Mouse (Mus musculus) midbrain, embryonic 16.5 days (tissue): ENCODE measurements around the gene Mphosph6. TPM values are rescaled to one million over a fixed set of nuclear protein-coding genes. Genes with fewer than 3 reads are reported as not detected.

Experiments used
- ATAC-seq: fragments of 200-750 bp; cut with Nextera tagmentation; 2 replicates; pipeline ENCODE4 v1.8.0; 2017; ENCODE audit warnings: moderate TSS enrichment
- H3K27ac ChIP-seq: fragments of 300-500 bp; sonication (generic); 2 replicates; pipeline ENCODE4 v1.5.1; 2014; ENCODE audit warnings: mild to moderate bottlenecking, low read length, mixed read lengths
- H3K27me3 ChIP-seq: fragments of 300-500 bp; sonication (generic); 2 replicates; pipeline ENCODE4 v1.6.1; 2014; ENCODE audit warnings: low read depth, low read length, mixed read lengths; ENCODE audit not compliant: control insufficient read depth, insufficient read depth
- H3K36me3 ChIP-seq: fragments of 300-500 bp; sonication (generic); 2 replicates; pipeline ENCODE4 v1.6.1; 2014; ENCODE audit warnings: mild to moderate bottlenecking, low read length, moderate library complexity, mixed read lengths; ENCODE audit not compliant: control insufficient read depth, insufficient read depth
- H3K4me1 ChIP-seq: fragments of 300-500 bp; sonication (generic); 2 replicates; pipeline ENCODE4 v1.6.1; 2014; ENCODE audit warnings: mild to moderate bottlenecking, low read length, mixed read lengths; ENCODE audit not compliant: control insufficient read depth, insufficient read depth
- H3K4me2 ChIP-seq: fragments of 300-500 bp; sonication (generic); 2 replicates; pipeline ENCODE4 v1.6.1; 2014; ENCODE audit warnings: mild to moderate bottlenecking, low read length, mixed read lengths
- H3K4me3 ChIP-seq: fragments of 300-500 bp; sonication (generic); 2 replicates; pipeline ENCODE4 v1.5.1; 2014; ENCODE audit warnings: low read depth, mild to moderate bottlenecking, low read length, moderate library complexity, mixed read lengths
- H3K9ac ChIP-seq: fragments of 300-500 bp; sonication (generic); 2 replicates; pipeline ENCODE4 v1.6.1; 2014; ENCODE audit warnings: low read depth, low read length, mixed read lengths
- H3K9me3 ChIP-seq: fragments of 300-500 bp; sonication (generic); replicated peaks from 2 replicates; pipeline ENCODE4 v1.6.1; 2014; ENCODE audit warnings: mild to moderate bottlenecking, low read length, mixed read lengths; ENCODE audit not compliant: control insufficient read depth, poor library complexity, severe bottlenecking
- WGBS: fragments of 180-500 bp; shearing (Covaris S2); extraction: QIAGEN DNeasy Blood & Tissue Kit; methylation state at CpG from one replicate; pipeline ENCODE4 v1.1.7; 2014; 5-methylcytosine and 5-hydroxymethylcytosine counted together
- polyA plus RNA-seq: library from polyadenylated mRNA; unstranded; fragments of >200 nt; fragmentation: Nextera tagmentation; extraction: Ambion mirVana; gene quantifications from 2 replicates; pipeline ENCODE4 v1.2.1, GENCODE M21; 2015

Gene Mphosph6
- polyA plus RNA-seq, 1 experiment from 2014 or later, result 31.6 TPM

GRCm38 (mm10) chr8:117796464-117796863 lies 5.3 kb downstream of the Mphosph6 start:
- Histone ChIP-seq H3K4me3 (no peak overlapping the region), H3K27ac (no peak overlapping the region), H3K27me3 (no peaks in the 10 kb centered on the region), H3K9me3 (no peaks in the 10 kb centered on the region), H3K4me1 (peaks cover 14% of the 10 kb centered on the region), H3K4me2 (no peak overlapping the region), H3K36me3 (peaks cover 11% of the 10 kb centered on the region), H3K9ac (no peak overlapping the region)
- ATAC-seq, result no peak
- WGBS, result 94% methylated on average over 15 of the region's 15 CpGs

GRCm38 (mm10) chr8:117794581-117794980 lies 7.2 kb downstream of the Mphosph6 start:
- no peak overlapping the region for H3K27ac ChIP-seq
- H3K36me3 ChIP-seq, result peaks cover 11% of the 10 kb centered on the region
- H3K9me3 ChIP-seq, result no peaks in the 10 kb centered on the region

GRCm38 (mm10) chr8:117792616-117793144 lies 9.1 kb downstream of the Mphosph6 start:
- Histone ChIP-seq H3K4me1 (no peaks in the 10 kb centered on the region), H3K9ac (no peak overlapping the region), H3K27ac (no peak overlapping the region), H3K4me2 (no peak overlapping the region), H3K9me3 (no peaks in the 10 kb centered on the region), H3K27me3 (no peaks in the 10 kb centered on the region), H3K36me3 (peaks cover 22% of the 10 kb centered on the region), H3K4me3 (no peak overlapping the region)
- ATAC-seq, result no peak
- WGBS, result 61% methylated on average over 19 of the region's 19 CpGs

More at GRCm38 (mm10) chr8:117794581-117794980, 7.2 kb downstream of the Mphosph6 start:
- 83% methylated on average over 10 of the region's 10 CpGs for WGBS
- Histone ChIP-seq H3K9ac (no peak overlapping the region), H3K4me3 (no peak overlapping the region), H3K4me1 (no peaks in the 10 kb centered on the region), H3K4me2 (no peak overlapping the region), H3K27me3 (no peaks in the 10 kb centered on the region)
- ATAC-seq, result no peak

GRCm38 (mm10) chr8:117786428-117786827 lies 15.3 kb downstream of the Mphosph6 start:
- Histone ChIP-seq H3K9me3 (peaks cover 4% of the 10 kb centered on the region; the same call in 1 of the 2 replicates), H3K27ac (no peak overlapping the region), H3K4me1 (no peaks in the 10 kb centered on the region), H3K4me2 (no peak overlapping the region), H3K27me3 (no peaks in the 10 kb centered on the region), H3K36me3 (peaks cover 15% of the 10 kb centered on the region), H3K4me3 (no peak overlapping the region), H3K9ac (no peak overlapping the region)
- 85% methylated on average over 3 of the region's 3 CpGs for WGBS
- ATAC-seq, result no peak

GRCm38 (mm10) chr8:117783021-117783420 lies 18.7 kb downstream of the Mphosph6 start:
- Histone ChIP-seq H3K4me2 (no peak overlapping the region), H3K36me3 (peaks cover 8% of the 10 kb centered on the region; the same call in 1 of the 2 replicates), H3K27me3 (no peaks in the 10 kb centered on the region), H3K4me3 (no peak overlapping the region), H3K9ac (no peak overlapping the region), H3K27ac (no peak overlapping the region), H3K9me3 (peaks cover 4% of the 10 kb centered on the region; the same call in 1 of the 2 replicates), H3K4me1 (no peaks in the 10 kb centered on the region)
- whole genome bisulfite sequencing, result 96% methylated on average over 7 of the region's 7 CpGs
- no peak for ATAC-seq

- WGBS, result 63% methylated on average over 6 of the region's 6 CpGs
- H3K9ac ChIP-seq, result no peak overlapping the region
- H3K4me3 ChIP-seq, result no peak overlapping the region
- H3K4me2 ChIP-seq, result no peak overlapping the region
- H3K27ac ChIP-seq, result no peak overlapping the region
- no peak for ATAC-seq
- H3K4me1 ChIP-seq, result no peaks in the 10 kb centered on the region
- H3K9me3 ChIP-seq, result no peaks in the 10 kb centered on the region
- no peaks in the 10 kb centered on the region for H3K27me3 ChIP-seq
- no peaks in the 10 kb centered on the region for H3K36me3 ChIP-seq
Observed at GRCm38 (mm10) chr8:117781375-117782129, 20.2 kb downstream of the Mphosph6 start.

GRCm38 (mm10) chr8:117779344-117779743 lies 22.4 kb downstream of the Mphosph6 start:
- H3K36me3 ChIP-seq, result no peaks in the 10 kb centered on the region
- H3K9ac ChIP-seq, result no peak overlapping the region
- H3K4me1 ChIP-seq, result no peaks in the 10 kb centered on the region
- no peak overlapping the region for H3K27ac ChIP-seq
- H3K27me3 ChIP-seq, result no peaks in the 10 kb centered on the region
- 72% methylated on average over 6 of the region's 6 CpGs for WGBS
- H3K4me3 ChIP-seq, result no peak overlapping the region
- H3K9me3 ChIP-seq, result no peaks in the 10 kb centered on the region
- H3K4me2 ChIP-seq, result no peak overlapping the region
- ATAC-seq, result no peak

- H3K27me3 ChIP-seq, result no peaks in the 10 kb centered on the region
- no peaks in the 10 kb centered on the region for H3K36me3 ChIP-seq
- ATAC-seq, result no peak
- no peak overlapping the region for H3K4me2 ChIP-seq
- H3K9ac ChIP-seq, result no peak overlapping the region
- H3K27ac ChIP-seq, result no peak overlapping the region
- 80% methylated on average over 11 of the region's 11 CpGs for WGBS
- H3K9me3 ChIP-seq, result no peaks in the 10 kb centered on the region
- H3K4me3 ChIP-seq, result no peak overlapping the region
- no peaks in the 10 kb centered on the region for H3K4me1 ChIP-seq
Observed at GRCm38 (mm10) chr8:117778531-117779322, 23.0 kb downstream of the Mphosph6 start.

GRCm38 (mm10) chr8:117776075-117776474 lies 25.7 kb downstream of the Mphosph6 start:
- no peak overlapping the region for H3K4me3 ChIP-seq
- no peaks in the 10 kb centered on the region for H3K36me3 ChIP-seq
- no peak for ATAC-seq
- 86% methylated on average over 10 of the region's 10 CpGs for WGBS
- no peak overlapping the region for H3K9ac ChIP-seq
- H3K9me3 ChIP-seq, result no peaks in the 10 kb centered on the region
- no peaks in the 10 kb centered on the region for H3K27me3 ChIP-seq
- H3K4me1 ChIP-seq, result no peaks in the 10 kb centered on the region
- H3K27ac ChIP-seq, result no peak overlapping the region
- no peak overlapping the region for H3K4me2 ChIP-seq
